Mouse (Mus musculus) kidney, postnatal 36 days (tissue): ENCODE results near the gene Zfhx3.

Experiments used
- DNase-seq, 2 experiments: peaks; one replicate each; pipeline ENCODE4 v3.0.0; 2021 to 2022; ENCODE audit warnings: mixed read lengths in 2 of 2

The Zfhx3 gene

GRCm38 (mm10) chr8:108724818-108725506, 782.5 kb downstream of the Zfhx3 start:
- no peak for DNase-seq

GRCm38 (mm10) chr8:108725631-108726030, 783.2 kb downstream of the Zfhx3 start:
- no peak for DNase-seq

- DNase-seq, result no peak
Measured at GRCm38 (mm10) chr8:108726541-108727241, 784.2 kb downstream of the Zfhx3 start.

- DNase-seq, result no peak
Measured at GRCm38 (mm10) chr8:108729169-108729568, 786.7 kb downstream of the Zfhx3 start.

GRCm38 (mm10) chr8:108729667-108730329, 787.4 kb downstream of the Zfhx3 start:
- DNase-seq, result no peak

- DNase-seq, result no peak
Measured at GRCm38 (mm10) chr8:108730907-108731440, 788.5 kb downstream of the Zfhx3 start.

- no peak for DNase-seq
Measured at GRCm38 (mm10) chr8:108732500-108732899, 790.1 kb downstream of the Zfhx3 start.

GRCm38 (mm10) chr8:108733385-108733784, 790.9 kb downstream of the Zfhx3 start:
- DNase-seq, result peak in 1 of 2 experiments; percentile 32

- peak; percentile 34 to 63 for DNase-seq
Measured at GRCm38 (mm10) chr8:108736442-108736841, 794.0 kb downstream of the Zfhx3 start.

- no peak for DNase-seq
Measured at GRCm38 (mm10) chr8:108738179-108738578, 795.7 kb downstream of the Zfhx3 start.

GRCm38 (mm10) chr8:108739517-108739916, 797.1 kb downstream of the Zfhx3 start:
- no peak for DNase-seq

GRCm38 (mm10) chr8:108740443-108740842, 798.0 kb downstream of the Zfhx3 start:
- no peak for DNase-seq

- no peak for DNase-seq
Measured at GRCm38 (mm10) chr8:108741651-108742050, 799.2 kb downstream of the Zfhx3 start.

- no peak for DNase-seq
Measured at GRCm38 (mm10) chr8:108742465-108742864, 800.0 kb downstream of the Zfhx3 start.

GRCm38 (mm10) chr8:108743238-108743637, 800.8 kb downstream of the Zfhx3 start:
- DNase-seq, result peak in 1 of 2 experiments; percentile 30

GRCm38 (mm10) chr8:108745551-108745950, 803.1 kb downstream of the Zfhx3 start:
- DNase-seq, result no peak

GRCm38 (mm10) chr8:108748095-108748494, 805.7 kb downstream of the Zfhx3 start:
- DNase-seq, result no peak

GRCm38 (mm10) chr8:108748851-108749376, 806.5 kb downstream of the Zfhx3 start:
- peak in 1 of 2 experiments; percentile 25 for DNase-seq

GRCm38 (mm10) chr8:108750806-108751205, 808.4 kb downstream of the Zfhx3 start:
- DNase-seq, result no peak

- DNase-seq, result no peak
Measured at GRCm38 (mm10) chr8:108754556-108754955, 812.1 kb downstream of the Zfhx3 start.

GRCm38 (mm10) chr8:108755400-108756325, 813.2 kb downstream of the Zfhx3 start:
- DNase-seq, result no peak
